Mouse (Mus musculus): ENCODE measurements at regions not wholly inside any gene's neighbourhood (a gene's known extent, or its start where the extent isn't known, plus 50 kb on each side); places are given as distances from the start of the nearest gene placed in this dataset.

DNA sequence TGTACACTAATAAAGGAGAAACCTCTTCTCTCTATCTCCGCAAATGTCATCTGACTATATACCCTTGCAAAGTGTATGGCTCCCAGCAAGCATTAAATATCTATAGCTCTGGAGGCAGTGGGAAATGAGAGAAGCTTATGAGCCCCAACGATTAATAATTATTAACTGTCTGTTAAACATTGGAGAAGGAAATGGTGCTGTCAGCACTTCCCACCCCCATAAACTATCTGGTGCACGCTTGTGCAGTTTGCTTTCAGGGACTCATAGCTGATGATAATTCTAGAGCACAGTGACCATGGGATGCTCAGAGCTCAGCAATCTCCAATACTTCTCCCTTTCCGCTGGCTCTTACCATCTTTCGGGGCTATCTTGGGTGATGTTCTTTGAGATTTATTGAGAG, 541.2 kb downstream of the Grxcr1 start:
- DNase-seq (ENCODE audit: low read depth, low spot score), result no peak

DNA sequence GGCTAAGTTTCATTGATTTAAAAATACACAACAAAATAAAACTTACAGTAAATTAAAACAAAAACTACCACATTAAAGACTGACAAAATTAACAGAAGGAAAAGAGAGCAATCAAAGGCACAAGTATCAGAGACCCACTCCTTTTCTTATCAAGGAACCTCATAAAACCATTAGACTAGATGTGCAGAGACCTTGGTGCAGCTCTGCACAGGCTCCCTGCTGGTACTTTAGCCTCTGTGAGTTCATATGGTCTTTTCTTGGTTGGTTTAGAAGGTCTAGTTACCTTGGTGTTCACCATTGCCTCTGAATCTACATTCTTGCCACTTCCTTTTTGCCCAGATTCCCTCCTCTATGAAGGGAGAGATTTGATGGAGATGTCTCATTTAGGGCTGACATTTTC, 544.2 kb downstream of the Grxcr1 start:
- no peak for DNase-seq (ENCODE audit: low read depth, low spot score)

DNA sequence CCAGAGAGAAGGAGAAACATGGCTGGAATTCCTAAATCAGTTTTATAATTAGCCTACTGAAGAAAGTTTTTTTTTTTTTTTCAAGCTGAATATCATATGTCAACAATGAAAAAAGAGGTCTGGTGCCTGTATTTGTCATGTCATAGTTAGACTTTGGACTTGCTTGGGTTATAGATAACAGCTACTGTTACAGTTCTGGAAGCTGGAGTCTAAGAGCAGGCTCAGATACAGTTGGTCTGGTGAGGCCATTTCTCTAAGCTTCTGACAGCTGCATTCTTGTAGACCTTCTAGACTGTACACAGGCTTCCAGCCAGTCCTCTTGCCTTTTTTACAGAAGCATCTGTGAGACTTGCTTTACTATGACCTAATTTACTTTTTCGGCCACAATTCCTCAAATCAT, 546.9 kb downstream of the Grxcr1 start:
- no peak for DNase-seq (ENCODE audit: low read depth, low spot score)

DNA sequence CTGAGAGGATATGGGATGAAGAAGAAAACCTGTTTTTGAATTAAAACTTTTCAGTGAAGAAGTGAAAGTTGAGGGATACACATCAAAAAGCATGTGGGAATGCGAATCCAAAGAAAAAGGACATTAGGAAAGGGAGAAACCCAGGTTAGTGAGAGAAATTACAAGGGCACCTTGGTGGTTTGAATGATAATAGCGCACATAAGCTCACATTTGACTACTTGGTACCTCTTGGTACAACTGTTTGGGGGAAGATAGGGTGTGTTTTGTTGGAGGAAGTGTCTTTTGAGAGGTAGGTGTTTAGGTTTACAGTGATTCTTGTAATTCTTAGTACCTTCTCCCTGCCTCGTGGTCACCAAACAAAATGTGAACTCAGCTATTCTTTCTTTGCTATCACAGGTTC, 560.8 kb downstream of the Grxcr1 start:
- DNase-seq (ENCODE audit: low read depth, low spot score), result no peak

DNA sequence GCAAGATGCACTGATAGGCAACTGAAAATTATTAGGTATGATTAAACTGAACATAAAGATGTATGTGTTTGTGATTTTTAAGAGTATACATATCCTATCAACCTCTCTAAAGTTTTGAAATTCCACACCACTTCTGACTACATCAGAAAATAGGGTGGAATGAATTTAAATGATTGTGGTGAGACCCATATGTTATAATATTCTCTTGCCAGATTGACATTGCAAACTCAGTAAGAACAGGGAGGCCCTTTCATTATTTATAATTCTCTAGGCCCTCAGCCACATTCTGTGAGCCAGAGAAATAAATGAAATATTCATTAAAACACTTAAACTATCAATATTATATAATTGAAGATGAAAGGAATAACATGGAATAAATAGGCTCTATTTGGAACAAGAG, 586.8 kb downstream of the Grxcr1 start:
- no peak for DNase-seq (ENCODE audit: low read depth, low spot score)

DNA sequence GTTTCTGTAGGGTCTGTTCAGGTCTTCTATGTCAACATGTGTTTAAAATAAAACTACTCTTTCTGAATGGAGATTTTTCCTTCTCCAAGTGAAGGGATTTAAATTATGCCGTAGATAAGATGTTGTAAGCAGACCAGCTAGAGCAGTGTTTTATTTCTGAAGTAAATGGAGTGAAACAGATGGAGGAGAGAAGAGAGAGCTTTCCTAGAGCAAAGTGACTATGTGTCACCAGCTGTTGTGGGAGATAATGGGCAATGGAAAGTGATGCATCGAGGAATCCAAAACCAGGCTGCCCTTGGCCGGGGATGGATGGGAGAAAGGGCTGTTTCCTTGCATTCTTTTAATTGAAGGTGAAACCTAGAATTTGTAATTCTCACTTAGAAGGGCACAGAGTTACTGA, 603.8 kb downstream of the Grxcr1 start:
- DNase-seq (ENCODE audit: low read depth, low spot score), result no peak

DNA sequence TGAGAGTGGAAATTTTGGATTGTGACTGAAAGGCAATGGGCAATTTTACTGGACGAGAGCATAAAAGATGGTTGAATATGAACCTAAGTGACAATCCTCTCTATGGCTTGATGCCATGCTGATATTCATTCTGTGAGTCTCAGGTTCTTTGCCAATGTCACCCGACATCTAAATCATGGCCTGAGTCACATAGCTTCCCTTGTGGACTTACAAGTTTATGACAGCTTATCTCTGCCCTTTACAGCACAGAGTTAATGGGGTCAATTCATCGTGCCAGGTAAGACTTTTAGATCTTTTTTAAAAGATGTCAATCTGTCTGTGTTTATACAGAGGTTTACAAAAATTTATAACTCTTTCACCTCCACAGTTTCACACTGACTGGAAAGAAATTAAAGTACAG, 641.2 kb downstream of the Grxcr1 start:
- no peak for DNase-seq (ENCODE audit: low read depth, low spot score)

DNA sequence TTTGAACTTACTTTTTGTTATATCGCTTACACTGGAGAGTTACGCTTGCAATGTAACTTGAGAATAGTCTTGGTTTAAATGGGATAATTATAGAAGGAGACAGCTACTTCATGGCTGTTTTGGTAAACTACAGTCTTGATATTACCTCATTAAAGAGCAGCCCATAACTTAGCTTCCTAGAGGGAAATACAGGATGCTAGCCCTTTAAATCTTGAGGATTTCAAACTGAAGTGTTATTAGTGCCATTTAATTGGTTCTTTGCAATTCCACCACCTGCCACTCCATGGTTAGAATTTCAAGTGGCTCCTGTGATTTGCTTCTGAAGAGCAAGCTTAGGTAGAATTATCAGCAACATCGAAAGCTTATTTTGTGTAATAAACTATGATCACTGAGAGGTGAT, 640.1 kb downstream of the Kctd8 start:
- DNase-seq (ENCODE audit: low read depth, low spot score), result no peak

DNA sequence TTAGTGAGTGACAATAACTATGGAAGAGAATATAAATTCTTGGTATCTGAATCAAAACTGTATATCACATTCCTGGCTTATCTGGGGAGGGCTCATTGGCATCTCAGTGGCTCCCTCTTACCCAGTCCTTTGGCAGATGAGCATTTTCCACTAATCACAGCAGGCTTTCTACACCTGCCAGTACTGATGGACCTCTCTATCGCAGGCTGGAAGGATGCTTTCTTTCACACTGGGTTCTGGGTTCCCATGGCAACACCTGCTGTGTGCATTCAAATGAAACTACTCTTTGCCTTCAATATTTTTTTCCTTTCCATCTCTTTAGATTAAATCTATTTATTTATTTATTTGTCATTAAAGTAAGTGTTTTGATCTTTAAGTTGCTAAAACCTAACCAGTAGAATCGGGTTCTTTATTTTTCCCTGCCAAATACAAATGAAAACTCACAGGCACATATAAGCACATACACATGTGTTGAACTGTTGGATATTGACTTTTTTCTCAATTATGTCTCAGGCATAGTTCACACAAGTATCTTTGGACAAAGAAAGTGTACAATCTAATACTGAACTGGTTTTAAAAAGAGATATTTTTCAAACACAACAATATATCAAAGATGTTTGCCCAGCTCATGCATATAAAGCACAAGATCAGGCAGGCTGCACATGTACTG, 635.9 kb downstream of the Kctd8 start:
- DNase-seq (ENCODE audit: low read depth, low spot score), result no peak

DNA sequence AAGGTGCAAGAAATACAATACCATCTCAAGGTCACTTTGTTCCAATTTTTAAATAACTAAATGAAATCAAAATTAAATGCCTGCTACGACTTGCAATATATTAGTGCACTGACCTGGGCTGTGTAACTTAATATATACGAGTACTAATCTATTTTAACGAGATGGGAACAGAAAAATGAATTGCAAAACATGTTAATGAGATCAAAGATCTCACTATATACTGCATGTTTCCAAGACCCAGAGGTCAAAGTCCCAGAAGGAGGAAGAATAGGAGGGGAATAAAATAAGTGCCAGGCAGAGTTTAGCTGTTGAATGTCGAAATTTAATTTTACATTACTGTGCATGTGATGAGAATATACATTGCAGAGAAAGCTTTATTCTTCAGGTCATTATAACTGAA, 614.7 kb downstream of the Kctd8 start:
- DNase-seq (ENCODE audit: low read depth, low spot score), result no peak

DNA sequence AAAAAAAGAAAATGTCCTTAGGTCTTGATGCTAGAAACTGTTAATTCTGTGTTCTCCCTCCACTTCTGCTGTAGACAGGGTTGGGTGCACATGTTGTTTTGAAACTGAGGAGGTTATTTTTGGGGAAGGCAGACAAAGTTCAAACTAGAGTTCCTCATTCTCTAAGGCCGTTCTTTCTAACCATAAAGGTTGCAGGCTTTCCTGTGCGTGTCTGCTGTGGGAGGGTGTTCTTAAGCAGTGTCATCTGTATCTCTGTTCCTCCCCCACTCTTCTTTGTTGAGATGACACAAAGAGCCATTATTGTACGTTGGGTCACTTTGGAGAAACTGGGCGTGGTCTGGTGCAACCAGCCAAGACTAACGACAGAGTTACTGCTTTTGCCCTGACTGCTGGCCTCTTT, 606.3 kb downstream of the Kctd8 start:
- peak; percentile 42 for DNase-seq (ENCODE audit: low read depth, low spot score)

DNA sequence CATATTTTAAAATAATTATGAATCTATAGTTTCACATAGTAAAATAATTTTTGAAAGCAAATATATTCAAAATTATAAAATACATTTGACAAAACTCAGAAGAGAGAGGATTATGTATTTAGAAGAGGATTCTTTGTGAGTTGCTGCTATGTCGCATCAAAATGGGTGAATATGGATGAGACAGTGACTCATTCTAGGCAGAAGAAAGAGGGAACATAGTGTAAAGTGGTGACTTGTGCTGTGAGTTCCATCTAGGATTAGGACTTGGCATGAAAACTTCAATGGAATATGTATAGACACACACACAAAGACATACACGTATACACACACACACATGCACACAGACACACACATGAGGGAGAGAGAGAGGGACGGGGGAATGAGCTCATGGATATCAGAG, 591.0 kb downstream of the Kctd8 start:
- DNase-seq (ENCODE audit: low read depth, low spot score), result no peak

DNA sequence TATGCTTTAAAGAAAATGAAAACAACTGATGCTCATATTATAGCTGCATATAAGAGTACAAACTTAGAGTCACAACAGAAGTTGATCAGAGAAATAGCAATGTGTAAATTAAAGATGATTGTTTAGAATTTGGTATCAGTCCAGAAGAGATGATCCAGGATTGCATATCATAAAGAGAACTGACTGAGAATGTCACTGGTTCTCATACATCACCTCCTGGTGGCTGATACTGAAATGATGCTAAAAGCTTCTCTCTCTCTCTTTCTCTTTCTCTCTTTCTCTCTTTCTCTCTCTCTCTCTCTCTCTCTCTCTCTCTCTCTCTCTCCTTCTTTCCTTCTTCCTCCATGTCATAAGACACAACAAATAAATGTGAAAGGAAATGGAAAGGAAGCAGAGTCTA, 588.5 kb downstream of the Kctd8 start:
- no peak for DNase-seq (ENCODE audit: low read depth, low spot score)
